Mouse (Mus musculus): ENCODE measurements around the gene Megf11.
A peak's percentile ranks its signal among the peaks of the same experiment; 100 is the strongest.

Megf11 gene

DNA sequence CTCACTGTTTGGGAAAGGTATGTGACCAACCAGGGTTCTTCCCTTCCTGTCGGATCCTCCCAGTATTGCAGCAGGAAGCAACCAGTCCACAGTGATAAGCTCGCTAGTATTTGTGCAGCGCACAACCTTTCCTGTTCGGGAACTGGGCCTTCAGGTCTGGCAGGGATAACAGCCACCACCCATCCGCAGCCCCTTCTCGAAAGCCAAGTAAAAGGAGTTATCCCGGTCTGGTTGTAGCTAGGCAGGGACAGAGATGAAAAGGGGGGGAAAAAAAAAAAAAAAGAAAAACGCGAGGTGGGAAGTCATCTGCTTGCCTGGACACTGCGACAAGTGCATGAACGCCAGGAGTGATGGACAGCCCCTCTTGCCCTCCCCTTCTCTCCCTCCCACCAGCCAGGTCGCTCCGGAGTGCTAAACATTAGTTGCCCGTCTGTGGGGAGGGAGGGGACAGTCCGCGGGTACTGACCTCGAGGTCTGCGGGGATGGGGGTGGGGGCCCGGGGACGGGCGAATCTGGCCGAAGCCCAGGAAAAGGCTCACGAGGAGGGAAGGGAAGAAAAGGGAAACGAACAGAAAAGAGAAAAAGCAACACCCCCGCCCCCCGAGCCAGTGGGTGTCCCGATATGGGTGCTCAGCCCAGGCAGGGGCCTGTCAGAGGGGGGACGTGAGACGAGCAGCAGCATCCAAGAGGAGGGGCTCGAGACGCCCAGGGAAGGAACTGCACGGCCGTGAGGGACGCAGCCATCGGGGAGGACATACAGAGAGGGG is 351.4 kb downstream of the Megf11 start:
- peak; percentile 61 for DNase-seq (ENCODE audit: extremely low read depth, insufficient read length, low spot score)

DNA sequence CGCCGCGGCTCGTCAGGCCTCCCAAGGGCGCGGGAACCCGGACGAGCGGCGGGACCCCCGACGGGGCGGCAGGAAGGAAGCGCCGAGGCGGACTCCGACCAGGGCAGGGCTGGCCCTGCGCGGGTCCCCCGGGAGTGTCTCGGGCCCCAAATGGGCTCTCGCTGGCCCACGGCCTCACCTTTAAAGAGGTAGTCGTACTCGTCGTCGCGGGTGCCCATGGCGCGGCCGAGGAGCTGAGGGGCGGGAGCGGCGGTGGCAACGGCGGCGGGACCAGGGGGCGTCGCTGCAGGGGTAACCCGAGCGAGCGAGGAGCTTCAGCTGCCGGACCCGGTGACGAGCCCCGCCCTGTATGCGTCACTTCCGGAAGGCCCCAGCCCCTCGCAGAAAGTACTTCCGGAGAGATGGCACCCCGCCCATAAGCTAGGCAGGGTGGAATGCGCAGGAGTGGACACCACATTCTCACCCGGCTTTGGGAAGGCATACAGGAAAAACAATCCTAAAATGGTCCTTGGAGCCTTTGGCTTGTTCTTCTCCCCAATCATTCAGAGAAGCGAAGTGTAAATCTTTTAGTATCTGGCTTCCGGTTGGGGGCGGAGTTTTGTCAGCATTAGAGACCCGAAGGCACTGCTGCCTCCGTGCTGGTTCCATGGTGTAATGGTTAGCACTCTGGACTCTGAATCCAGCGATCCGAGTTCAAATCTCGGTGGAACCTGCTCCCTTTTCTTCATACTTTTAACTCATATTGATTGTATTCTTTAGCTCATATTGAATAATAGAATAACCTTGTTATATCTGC is 352.2 kb downstream of the Megf11 start, which contains the start of gene Rab11a:
Gene Rab11a (minus strand): TSS at position 353 of the 796 bp plus-strand sequence.
- peak; percentile 88 for DNase-seq (ENCODE audit: extremely low read depth, insufficient read length, low spot score)

DNA sequence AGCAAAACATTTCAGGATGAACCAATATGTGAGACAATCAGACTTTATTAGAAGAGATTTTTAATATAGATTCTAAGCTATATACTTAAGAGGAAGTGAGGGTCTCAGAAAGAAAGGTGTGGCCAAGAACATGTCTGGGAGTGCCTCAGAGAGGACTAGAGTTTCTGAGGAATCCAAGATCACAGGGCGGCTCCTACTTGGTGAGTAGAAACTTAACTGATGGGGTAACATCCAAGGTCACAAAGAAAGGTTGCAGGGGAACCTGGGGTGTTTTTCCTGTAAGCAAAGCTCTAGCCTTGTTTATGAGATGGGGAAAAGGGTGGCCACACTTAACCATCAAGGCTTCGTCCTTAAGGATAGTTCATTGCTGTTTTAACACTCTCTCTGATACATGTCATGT is 353.6 kb downstream of the Megf11 start:
- DNase-seq (ENCODE audit: extremely low read depth, insufficient read length, low spot score), result no peak

DNA sequence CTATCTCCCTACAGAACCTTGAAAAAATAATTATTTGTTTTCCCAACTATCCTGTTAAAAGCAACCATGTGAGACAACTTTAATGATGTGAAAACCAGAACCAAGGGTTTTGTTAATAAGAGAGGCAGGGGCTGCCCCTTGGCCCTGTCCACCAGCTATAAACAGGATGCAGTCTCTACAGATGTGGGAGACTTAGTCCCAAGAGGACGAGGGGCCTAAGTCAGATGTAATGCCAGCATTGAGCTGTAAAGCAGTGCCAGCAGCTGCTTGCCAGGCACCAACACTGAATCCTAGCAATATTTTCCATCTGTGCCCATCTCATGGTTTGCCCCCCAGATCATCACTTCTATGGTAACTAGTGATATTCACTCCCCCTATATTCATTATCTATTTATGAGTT is 357.0 kb downstream of the Megf11 start:
- DNase-seq (ENCODE audit: extremely low read depth, insufficient read length, low spot score), result no peak

DNA sequence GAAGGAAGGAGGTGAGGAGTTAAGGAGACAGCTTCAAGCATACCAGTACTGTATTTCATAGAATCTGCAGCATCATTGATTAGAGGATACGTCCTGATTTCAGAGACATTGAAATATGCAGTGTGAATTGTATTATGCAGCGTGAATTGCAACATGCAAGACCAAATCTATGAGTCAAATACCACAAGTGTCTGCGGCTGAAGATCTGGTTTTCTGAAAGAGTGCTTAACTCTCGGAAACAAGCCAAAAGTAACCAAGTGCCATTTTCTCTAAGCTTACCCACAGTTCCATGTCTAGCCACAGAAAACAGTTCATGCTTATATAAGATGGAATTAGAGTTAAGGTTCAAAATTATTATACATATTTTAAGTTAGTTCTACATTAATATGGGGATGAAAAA is 362.3 kb downstream of the Megf11 start:
- DNase-seq (ENCODE audit: extremely low read depth, insufficient read length, low spot score), result peak; percentile 36

DNA sequence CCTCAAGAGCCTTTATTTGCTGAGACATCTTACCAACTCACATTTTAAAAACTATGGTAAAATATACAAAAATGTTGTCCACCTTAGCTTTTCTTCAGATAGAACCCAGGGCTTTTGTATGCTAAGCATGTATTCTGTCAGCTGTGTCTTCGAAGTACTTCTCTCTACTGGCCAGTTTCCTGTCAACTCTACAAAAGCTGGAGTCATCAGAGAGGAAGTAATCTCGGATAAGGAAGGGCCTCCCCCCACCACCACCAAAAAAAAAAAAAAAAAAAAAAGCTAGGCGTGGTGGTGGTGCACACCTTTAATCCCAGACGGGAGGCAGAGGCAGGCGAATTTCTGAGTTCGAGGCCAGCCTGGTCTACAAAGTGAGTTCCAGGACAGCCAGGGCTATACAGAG is 363.9 kb downstream of the Megf11 start:
- no peak for DNase-seq (ENCODE audit: extremely low read depth, insufficient read length, low spot score)

DNA sequence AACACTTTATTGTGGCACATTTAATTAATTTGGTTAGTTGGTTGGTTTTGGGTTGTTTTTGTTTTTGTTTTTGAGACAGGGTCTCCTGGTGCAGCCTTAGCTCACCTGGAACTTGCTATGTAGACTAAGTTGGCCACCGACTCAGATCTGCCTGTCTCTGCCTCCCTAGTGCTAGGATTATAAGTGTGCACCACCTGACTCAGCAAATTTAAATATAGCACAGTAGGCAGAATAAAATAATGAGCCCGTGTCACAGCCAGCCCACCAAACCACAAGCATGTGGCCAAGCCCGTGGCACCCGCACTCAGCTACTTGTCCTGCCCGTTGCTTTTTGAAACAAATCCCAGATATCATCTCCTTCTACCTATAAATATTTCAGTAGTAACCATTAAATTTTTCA is 367.1 kb downstream of the Megf11 start:
- DNase-seq (ENCODE audit: extremely low read depth, insufficient read length, low spot score), result no peak

DNA sequence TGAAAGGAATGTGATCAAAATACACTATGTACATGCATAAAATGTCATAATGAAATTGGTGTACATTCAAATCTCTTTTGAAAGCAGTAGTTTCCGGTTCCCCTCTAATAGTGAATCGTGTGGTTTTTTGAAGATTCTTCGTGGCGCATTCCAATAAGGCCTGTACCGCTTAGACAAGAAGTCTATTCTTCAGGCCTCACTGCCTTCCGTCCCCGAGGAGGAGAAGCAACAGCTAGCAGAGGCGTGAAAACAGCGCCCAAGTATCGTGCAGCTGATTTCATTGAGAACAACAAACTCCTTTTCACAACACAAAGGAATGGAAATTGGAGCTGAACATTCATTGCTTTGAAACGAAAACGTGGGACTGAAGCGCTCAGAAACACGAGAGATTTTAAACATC is 372.6 kb downstream of the Megf11 start:
- no peak for DNase-seq (ENCODE audit: extremely low read depth, insufficient read length, low spot score)

Data from 3134 (cell line).